Mouse (Mus musculus): Measurements from ENCODE around the gene Gm6904.
"Not testable (repeated sequence)": the region's sequence is repeated elsewhere in the genome, so short reads cannot be mapped to it uniquely, and the experiment has no call there.

The Gm6904 gene

GRCm38 (mm10) chr14:59260056-59260455, at the start of gene Gm6904:
Gene Gm6904 (minus strand): TSS chr14:59260216.
- no peak for DNase-seq

GRCm38 (mm10) chr14:59297391-59297790, 37.4 kb upstream of the Gm6904 start, which contains the start of gene Phf11a:
Gene Phf11a (minus strand): TSS chr14:59297522.
- not testable (repeated sequence) for DNase-seq

- not testable (repeated sequence) for DNase-seq
These were observed 31.8 kb upstream of the Gm6904 start for GRCm38 (mm10) chr14:59291769-59292168.

GRCm38 (mm10) chr14:59274961-59275360, 14.9 kb upstream of the Gm6904 start:
- not testable (repeated sequence) for DNase-seq

- DNase-seq: not testable (repeated sequence)
These were observed 4.2 kb downstream of the Gm6904 start for GRCm38 (mm10) chr14:59255861-59256260.

- DNase-seq: not testable (repeated sequence)
These were observed 9.7 kb downstream of the Gm6904 start for GRCm38 (mm10) chr14:59250350-59250749.

GRCm38 (mm10) chr14:59233635-59234034, 26.4 kb downstream of the Gm6904 start:
- no peak for DNase-seq

GRCm38 (mm10) chr14:59232003-59232402, 28.0 kb downstream of the Gm6904 start:
- no peak for DNase-seq

- DNase-seq: no peak
These were observed 29.6 kb downstream of the Gm6904 start for GRCm38 (mm10) chr14:59230331-59230966.

GRCm38 (mm10) chr14:59229822-59230221, 30.2 kb downstream of the Gm6904 start:
- no peak for DNase-seq

GRCm38 (mm10) chr14:59226240-59226639, 33.8 kb downstream of the Gm6904 start:
- no peak for DNase-seq

- no peak for DNase-seq
These were observed 40.8 kb downstream of the Gm6904 start for GRCm38 (mm10) chr14:59219241-59219640.

GRCm38 (mm10) chr14:59209816-59210215, 50.2 kb downstream of the Gm6904 start:
- DNase-seq: peak; percentile 43

GRCm38 (mm10) chr14:59209003-59209402, 51.0 kb downstream of the Gm6904 start:
- DNase-seq: no peak

- no peak for DNase-seq
These were observed 53.9 kb downstream of the Gm6904 start for GRCm38 (mm10) chr14:59205976-59206583.

- no peak for DNase-seq
These were observed 54.6 kb downstream of the Gm6904 start for GRCm38 (mm10) chr14:59205461-59205860.

GRCm38 (mm10) chr14:59201604-59202215, 58.3 kb downstream of the Gm6904 start:
- no peak for DNase-seq

GRCm38 (mm10) chr14:59200711-59201603, 59.1 kb downstream of the Gm6904 start, which contains the start of gene Rcbtb1:
Gene Rcbtb1 (plus strand): TSS chr14:59201209.
- peak; percentile 95 for DNase-seq
